Mouse (Mus musculus): ENCODE results near the gene Spock1.

Gene Spock1

GRCm38 (mm10) chr13:57450189-57450821, 457.8 kb downstream of the Spock1 start:
- no peak for DNase-seq

DNA sequence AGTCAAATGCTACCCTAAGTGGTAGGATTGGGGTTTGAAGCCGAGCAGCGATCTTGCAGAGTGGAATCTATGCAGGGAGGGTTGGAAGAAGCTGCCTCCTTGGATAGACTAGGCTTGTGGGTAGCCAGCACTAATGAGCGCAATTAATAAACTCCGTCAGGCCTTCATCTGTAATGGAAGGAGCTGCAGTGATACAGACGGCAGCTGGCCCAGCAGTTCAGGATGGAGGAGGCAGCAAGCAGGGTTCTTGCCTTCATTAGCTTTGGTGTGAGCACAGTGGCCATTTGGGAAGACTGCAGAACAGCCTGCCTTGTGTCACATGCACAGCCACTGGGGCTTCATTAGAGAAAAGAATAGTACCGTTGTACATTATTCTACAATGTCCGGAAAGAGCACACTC, 459.2 kb downstream of the Spock1 start:
- DNase-seq: no peak

DNA sequence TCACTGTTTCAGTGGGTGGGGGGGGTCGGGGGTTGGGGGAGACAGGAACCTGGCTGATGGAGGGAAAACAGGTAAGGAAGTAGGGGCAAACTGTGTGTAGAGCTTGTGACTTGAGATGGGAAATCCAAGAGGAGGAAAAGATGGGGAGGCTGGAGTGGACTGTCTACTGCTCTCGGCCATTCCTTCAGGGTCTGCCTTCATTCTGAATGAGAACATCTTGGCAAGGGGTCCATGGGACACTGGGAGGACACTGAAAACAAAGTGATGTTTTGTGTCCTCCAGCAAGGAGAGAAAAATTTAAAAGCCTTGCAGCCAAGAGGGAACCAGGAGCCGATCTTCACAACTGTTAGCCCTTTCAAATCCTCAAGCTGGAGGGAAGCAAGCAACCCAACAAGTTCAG, 463.2 kb downstream of the Spock1 start:
- no peak for DNase-seq

- no peak for DNase-seq
Observed at GRCm38 (mm10) chr13:57440111-57440510, 468.0 kb downstream of the Spock1 start.

DNA sequence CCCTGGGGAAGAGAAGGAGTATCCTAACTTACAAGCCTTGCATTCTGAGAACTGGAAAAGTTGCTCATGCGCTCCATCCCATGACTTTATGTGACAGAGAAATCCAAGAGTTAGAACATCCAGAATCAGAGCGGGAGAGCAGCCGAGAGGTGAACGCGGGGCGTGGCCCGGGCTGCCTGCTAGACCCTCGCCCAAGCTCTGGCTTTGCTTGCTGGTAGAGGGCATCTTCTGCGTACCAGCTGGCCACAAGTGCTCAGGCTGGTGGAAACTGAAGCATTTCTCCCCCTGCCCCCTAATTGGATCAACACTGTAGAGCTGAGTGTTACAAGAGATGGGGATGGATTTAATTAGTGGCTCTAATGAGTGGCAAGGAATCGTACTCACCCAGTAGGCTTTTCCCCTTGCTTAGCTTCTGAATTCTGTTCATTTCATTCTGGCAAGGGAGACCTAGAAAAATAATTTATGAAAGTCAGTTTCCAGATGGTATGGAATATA, 472.4 kb downstream of the Spock1 start:
- DNase-seq: no peak

DNA sequence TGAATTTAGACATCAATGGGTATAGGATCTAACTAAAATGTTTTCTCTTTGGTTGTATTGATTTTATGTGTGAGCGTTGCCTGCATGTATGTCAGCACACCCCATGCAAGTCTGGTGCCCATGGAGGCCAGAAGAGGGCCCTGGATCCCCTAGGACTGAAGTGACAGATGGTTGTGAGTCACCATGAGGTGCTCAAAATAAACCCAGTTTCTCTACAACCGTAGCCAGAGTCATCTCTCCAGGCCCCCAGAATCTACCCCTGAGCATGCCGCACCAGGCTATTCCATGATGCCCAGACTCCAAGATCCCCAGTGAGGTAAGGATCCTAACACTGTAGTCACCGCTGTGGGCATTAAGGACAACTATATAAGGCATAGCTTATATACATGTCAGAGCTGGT, 474.3 kb downstream of the Spock1 start:
- no peak for DNase-seq

DNA sequence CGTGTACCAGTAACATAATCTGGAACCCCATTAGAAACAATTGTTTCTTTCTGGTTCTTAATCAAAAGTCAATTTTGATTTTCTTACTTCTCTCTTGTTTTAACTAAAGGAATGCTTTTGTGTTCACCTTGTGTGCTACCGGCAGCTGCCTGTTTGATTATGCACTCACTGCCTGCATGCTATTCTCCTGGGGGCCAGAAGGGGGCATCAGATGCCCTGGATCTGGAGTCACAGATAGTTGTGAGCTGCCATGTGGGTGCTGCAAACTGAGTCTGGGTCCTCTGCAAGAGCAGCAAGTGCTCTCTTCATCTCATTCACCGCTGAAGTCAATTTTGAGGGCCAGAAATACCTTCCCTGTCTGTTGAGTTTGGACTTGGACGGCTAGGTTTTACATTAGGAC, 476.3 kb downstream of the Spock1 start:
- no peak for DNase-seq

- no peak for DNase-seq
Observed at GRCm38 (mm10) chr13:57428840-57429239, 479.3 kb downstream of the Spock1 start.

- DNase-seq: no peak
Observed at GRCm38 (mm10) chr13:57418781-57419180, 489.4 kb downstream of the Spock1 start.

DNA sequence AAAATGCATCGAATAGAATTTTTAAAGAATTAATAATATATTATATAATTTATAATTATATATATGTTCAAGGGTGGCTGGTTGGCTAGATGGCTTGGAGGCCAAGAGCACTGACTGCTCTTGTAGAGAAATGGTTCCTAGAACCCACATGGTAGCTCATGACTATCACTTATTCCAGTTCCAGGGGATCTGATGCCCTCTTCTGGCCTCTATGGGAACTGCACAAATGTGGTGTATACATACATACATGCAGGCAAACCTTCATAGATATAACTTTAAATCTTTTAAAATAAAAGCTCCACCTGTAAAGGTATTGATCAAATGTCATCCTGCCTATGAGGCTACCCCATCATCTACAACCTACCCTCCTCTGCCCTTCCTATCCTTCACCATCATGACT, 493.4 kb downstream of the Spock1 start:
- DNase-seq: no peak

DNA sequence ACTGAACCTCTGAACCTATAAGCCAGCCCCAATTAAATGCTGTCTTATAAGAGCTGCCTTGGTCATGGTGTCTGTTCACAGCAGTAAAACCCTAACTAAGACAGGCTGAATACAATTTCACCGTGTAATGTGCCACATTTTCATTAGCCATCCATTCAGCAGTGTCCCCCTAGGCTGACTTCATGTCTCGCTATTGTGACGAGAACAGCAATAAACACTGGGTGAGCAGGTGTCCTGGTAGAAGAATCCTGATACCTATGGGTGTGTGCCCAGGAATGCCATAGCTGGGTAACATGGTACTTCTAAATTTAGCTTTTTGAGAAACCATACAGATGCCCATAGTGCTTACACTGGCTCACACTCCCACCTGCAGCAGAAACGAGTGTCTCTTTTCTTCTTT, 500.5 kb downstream of the Spock1 start:
- no peak for DNase-seq

DNA sequence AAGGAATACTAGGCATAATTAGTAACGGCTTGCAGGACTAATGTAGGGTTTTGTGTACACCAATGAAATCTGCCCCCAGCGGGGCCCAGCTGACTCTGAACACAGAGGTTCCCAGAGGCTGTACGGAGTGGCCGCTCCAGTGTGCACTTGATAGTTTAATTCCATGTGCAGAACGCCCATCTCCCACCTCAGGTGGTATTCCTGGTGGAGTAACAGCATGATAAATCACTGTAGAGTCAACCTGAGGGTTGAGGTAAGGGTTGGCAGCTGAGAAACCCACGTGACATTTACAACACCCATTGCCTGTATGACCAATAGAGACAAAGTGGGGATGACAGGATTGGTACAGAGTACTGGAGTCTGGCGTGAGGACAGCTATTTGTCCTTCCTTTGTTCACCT, 505.7 kb downstream of the Spock1 start:
- DNase-seq: no peak

GRCm38 (mm10) chr13:57372141-57372700, 535.9 kb downstream of the Spock1 start:
- DNase-seq: no peak

Data from lung, postnatal 14 days (tissue).